Mouse (Mus musculus): Measurements from ENCODE around the gene Gm17349. TPM values are rescaled to one million over a fixed set of nuclear protein-coding genes. Genes with fewer than 3 reads are reported as not detected.
A peak's percentile ranks its signal among the peaks of the same experiment; 100 is the strongest.

Gene Gm17349
- polyA plus RNA-seq, 1 experiment from 2014 or later = not detected

DNA sequence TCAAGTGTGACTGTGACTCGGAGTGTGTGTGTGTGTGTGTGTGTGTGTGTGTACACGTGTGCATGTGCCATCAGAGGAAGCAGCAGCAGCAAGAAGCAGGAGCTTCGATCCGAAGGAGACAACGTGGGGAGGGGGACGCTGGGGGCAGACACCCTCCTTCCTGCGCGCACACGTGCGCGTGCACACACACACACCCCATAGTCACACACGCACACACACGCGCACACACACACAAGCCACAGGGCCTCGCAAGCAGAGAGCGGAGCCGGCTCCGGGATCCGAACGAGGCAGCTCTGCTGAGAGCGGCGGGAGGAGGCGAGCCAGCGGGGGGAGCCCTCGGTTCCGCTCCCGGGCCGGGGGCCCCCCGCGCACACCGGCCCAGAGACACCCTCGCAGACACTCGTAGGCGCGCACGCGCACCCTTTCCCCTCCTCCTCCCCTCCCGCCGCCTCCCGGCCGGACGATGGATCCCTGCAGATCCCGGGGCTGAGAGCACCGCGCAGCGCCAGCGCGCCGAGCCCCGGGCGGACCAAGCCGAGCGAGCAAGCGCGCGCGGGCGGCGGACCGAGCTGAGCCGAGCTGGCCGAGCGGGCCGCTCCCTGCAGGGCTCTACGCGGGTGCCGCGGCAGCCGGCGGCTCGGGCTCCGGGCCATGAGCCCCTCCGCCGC is 35.0 kb downstream of the Gm17349 start, which contains the start of gene Asic1:
TSS of gene Asic1 (plus strand) at position 215 of the 668 bp plus-strand sequence.
- H3K9me3 ChIP-seq (ENCODE audit: control insufficient read depth, low read length) = no peaks in the 10 kb centered on the region
- peak; percentile 66 for DNase-seq (ENCODE audit: low spot score)

DNA sequence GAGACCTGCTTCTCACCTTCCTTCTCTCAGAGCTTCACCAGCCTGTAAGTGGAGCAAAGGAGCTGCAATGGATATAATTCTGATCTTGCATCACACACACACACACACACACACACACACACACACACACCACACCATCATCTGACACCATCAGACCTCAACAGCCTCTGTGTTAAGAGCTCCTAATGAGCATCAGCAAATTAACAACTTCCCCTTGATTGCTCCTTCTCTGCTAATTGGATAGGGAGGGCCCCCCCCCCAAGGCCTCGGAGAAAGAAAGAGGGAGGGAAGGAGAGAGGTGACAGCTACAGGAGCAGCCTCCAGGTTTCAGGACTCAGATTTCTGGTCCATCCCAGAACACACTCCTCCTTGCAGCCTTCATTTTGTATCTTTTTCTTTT is 35.9 kb downstream of the Gm17349 start:
- H3K9ac ChIP-seq (ENCODE audit: low read length) = no peak overlapping the region
- 11% methylated on average over 1 of the region's 1 CpGs for WGBS
- no peak for ATAC-seq (ENCODE audit: insufficient number of reproducible peaks, low FRiP score, low TSS enrichment, low read depth)
- no peaks in the 10 kb centered on the region for H3K36me3 ChIP-seq (ENCODE audit: control insufficient read depth, insufficient read depth, low read length)
- H3K4me2 ChIP-seq (ENCODE audit: low read depth, severe bottlenecking) = no peak overlapping the region
- no peaks in the 10 kb centered on the region for H3K9me3 ChIP-seq (ENCODE audit: control insufficient read depth, low read length)
- no peak overlapping the region for H3K4me3 ChIP-seq (ENCODE audit: low read depth, low read length)
- no peak overlapping the region for H3K27ac ChIP-seq (replicated peaks; ENCODE audit: low read depth, low read length)
- peaks cover 6% of the 10 kb centered on the region for H3K4me1 ChIP-seq (ENCODE audit: control insufficient read depth, insufficient read depth, low read length)
- peaks cover 51% of the 10 kb centered on the region for H3K27me3 ChIP-seq (ENCODE audit: control insufficient read depth, insufficient read depth, low read length)
- DNase-seq (ENCODE audit: low spot score) = no peak

More for the DNA sequence above, 35.0 kb downstream of the Gm17349 start, which contains the start of gene Asic1:
- WGBS = under 1% methylated on average over 52 of the region's 74 CpGs
- ATAC-seq (ENCODE audit: insufficient number of reproducible peaks, low FRiP score, low TSS enrichment, low read depth) = no peak
- peak within 1 kb of the TSS; percentile 51 for H3K4me3 ChIP-seq (ENCODE audit: low read depth, low read length)
- H3K27me3 ChIP-seq (ENCODE audit: control insufficient read depth, insufficient read depth, low read length) = peaks cover 46% of the 10 kb centered on the region
- peak within 1 kb of the TSS; percentile 99 for H3K4me2 ChIP-seq (ENCODE audit: low read depth, severe bottlenecking)
- peak within 1 kb of the TSS; percentile 60 for H3K9ac ChIP-seq (ENCODE audit: low read length)
- H3K36me3 ChIP-seq (ENCODE audit: control insufficient read depth, insufficient read depth, low read length) = no peaks in the 10 kb centered on the region
- H3K4me1 ChIP-seq (ENCODE audit: control insufficient read depth, insufficient read depth, low read length) = no peaks in the 10 kb centered on the region
- no peak within 1 kb of the TSS for H3K27ac ChIP-seq (replicated peaks; ENCODE audit: low read depth, low read length)

DNA sequence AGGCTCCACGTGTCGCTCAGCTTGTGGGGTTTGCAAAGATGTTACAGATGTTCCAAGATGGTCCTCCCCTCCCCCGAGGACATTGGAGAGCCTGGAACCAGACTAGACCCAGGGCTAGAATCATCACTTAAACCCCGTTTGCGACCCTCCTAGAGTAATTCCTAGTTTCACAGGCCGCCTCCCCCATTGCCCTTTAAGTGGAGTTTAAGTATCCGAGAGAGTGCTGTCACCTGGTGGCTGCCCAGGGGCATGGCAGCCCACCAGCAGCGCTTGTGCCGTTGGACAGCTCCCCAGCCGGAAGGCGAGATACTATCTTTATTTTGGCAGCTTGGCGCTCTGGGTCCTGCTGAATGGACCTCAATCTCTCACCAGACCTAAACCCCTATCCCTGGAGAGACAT is 36.4 kb downstream of the Gm17349 start:
- peaks cover 54% of the 10 kb centered on the region for H3K27me3 ChIP-seq (ENCODE audit: control insufficient read depth, insufficient read depth, low read length)
- H3K4me2 ChIP-seq (ENCODE audit: low read depth, severe bottlenecking) = no peak overlapping the region
- no peak overlapping the region for H3K27ac ChIP-seq (replicated peaks; ENCODE audit: low read depth, low read length)
- DNase-seq (ENCODE audit: low spot score) = peak; percentile 83
- no peaks in the 10 kb centered on the region for H3K36me3 ChIP-seq (ENCODE audit: control insufficient read depth, insufficient read depth, low read length)
- H3K4me3 ChIP-seq (ENCODE audit: low read depth, low read length) = no peak overlapping the region
- WGBS = under 1% methylated on average over 12 of the region's 12 CpGs
- no peaks in the 10 kb centered on the region for H3K9me3 ChIP-seq (ENCODE audit: control insufficient read depth, low read length)
- no peak overlapping the region for H3K9ac ChIP-seq (ENCODE audit: low read length)
- H3K4me1 ChIP-seq (ENCODE audit: control insufficient read depth, insufficient read depth, low read length) = peaks cover 11% of the 10 kb centered on the region
- no peak for ATAC-seq (ENCODE audit: insufficient number of reproducible peaks, low FRiP score, low TSS enrichment, low read depth)

DNA sequence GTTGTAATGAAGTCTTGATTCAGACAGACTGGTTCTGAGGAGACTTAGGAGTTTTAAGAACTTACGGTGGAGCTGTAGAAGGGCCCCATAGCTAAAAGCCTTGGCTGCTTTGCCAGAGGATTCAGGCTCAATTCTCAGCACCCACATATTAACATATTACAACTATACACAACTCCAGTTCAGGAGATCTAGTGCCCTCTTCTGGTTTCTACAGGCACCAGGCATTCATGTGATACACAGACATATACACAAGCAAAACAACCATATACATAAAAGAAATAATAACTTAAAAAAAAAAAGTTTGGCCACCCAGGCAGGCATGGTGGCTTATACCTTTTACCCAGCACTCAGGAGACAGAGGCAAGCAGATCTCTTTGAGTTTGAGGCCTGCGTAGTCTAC is 37.7 kb downstream of the Gm17349 start:
- 100% methylated on average over 2 of the region's 2 CpGs for WGBS
- Histone ChIP-seq H3K4me2 (ENCODE audit: low read depth, severe bottlenecking) (no peak overlapping the region), H3K9ac (ENCODE audit: low read length) (no peak overlapping the region), H3K27ac (replicated peaks; ENCODE audit: low read depth, low read length) (no peak overlapping the region), H3K27me3 (ENCODE audit: control insufficient read depth, insufficient read depth, low read length) (peaks cover 54% of the 10 kb centered on the region), H3K36me3 (ENCODE audit: control insufficient read depth, insufficient read depth, low read length) (no peaks in the 10 kb centered on the region), H3K4me3 (ENCODE audit: low read depth, low read length) (no peak overlapping the region), H3K4me1 (ENCODE audit: control insufficient read depth, insufficient read depth, low read length) (peaks cover 11% of the 10 kb centered on the region), H3K9me3 (ENCODE audit: control insufficient read depth, low read length) (no peaks in the 10 kb centered on the region)
- ATAC-seq (ENCODE audit: insufficient number of reproducible peaks, low FRiP score, low TSS enrichment, low read depth) = no peak
- DNase-seq (ENCODE audit: low spot score) = no peak

DNA sequence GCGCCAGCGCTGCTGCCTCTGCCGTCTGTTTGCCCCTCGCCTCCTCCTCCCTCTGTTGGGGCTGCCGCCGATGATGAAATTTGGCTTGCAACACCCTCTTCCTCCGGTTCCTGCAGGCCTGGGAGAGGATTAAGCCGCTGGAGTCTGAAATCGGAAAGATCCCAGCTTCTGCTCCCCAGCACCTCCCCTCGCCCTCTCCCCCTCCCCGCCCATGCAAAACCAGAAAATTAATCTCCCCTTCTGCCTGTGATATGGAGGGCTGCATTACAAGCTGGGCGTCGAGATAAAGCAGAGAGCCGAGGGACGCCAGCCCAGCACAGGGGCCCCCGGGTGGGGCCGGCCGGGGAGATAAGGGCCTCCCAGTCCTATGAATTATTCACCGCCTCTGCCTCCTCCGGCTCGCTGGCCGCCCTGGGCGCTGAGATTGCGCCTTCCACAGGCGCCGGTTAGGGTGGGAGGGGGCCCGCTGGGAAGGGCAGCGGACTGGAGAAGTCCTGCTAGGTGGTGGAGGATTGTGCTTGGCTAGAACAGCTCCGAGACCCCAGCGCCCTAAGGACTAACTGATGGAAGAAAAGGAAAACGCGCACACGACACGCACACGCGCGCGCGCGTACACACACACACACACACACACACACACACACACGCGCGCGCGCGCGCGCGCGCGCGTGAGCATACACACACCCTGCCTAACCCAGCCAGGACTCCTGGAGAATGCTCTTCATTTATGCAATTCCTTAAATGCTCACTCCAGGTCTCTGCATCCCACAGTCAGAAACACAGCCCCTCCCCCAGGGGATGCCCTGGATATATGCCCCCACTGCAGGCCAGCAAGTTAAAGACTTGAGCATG is 40.5 kb downstream of the Gm17349 start:
- ATAC-seq (ENCODE audit: insufficient number of reproducible peaks, low FRiP score, low TSS enrichment, low read depth) (peak; percentile 33; the same call in 1 of the 2 replicates), DNase-seq (ENCODE audit: low spot score) (peak; percentile 64)
- WGBS = under 1% methylated on average over 37 of the region's 52 CpGs
- peaks cover 11% of the 10 kb centered on the region for H3K4me1 ChIP-seq (ENCODE audit: control insufficient read depth, insufficient read depth, low read length)
- H3K27ac ChIP-seq (replicated peaks; ENCODE audit: low read depth, low read length) = no peak overlapping the region
- peak overlapping the region; percentile 39 for H3K4me3 ChIP-seq (ENCODE audit: low read depth, low read length)
- no peaks in the 10 kb centered on the region for H3K36me3 ChIP-seq (ENCODE audit: control insufficient read depth, insufficient read depth, low read length)
- peak overlapping the region; percentile 43; the same call in 1 of the 2 replicates for H3K9ac ChIP-seq (ENCODE audit: low read length)
- H3K9me3 ChIP-seq (ENCODE audit: control insufficient read depth, low read length) = no peaks in the 10 kb centered on the region
- peak overlapping the region; percentile 83 for H3K4me2 ChIP-seq (ENCODE audit: low read depth, severe bottlenecking)
- H3K27me3 ChIP-seq (ENCODE audit: control insufficient read depth, insufficient read depth, low read length) = peaks cover 32% of the 10 kb centered on the region

DNA sequence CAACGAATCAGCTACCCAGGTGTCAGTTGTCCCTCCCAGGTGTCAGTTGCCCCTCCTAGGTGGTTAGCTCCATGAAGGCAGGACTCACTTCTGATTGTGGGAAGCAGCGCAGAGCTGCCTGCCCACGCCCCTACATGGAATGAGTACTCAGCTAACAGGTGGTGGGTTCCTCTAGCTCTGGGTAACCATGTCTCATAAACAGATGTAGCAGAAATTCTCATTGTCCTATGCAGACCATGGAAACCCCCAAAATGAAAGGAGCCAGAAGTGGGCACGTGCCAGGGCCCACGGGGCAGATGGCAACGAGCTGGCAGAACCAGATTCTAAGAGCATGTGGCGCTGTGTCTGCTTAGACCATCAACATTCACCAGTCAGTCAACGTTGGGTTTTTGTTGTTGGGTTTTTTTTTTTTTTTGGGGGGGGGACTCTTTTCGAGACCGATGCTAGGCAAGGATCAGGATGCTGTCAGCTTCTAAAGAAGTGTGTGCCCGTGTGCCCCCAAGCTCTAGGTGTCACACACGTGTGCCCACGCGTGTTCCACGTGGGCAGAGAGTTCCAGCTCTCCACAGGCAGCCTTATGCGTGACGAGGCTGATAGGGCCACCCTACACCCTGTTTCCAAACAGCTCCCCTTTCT is 41.2 kb downstream of the Gm17349 start:
- no peak; the same call in 1 of the 2 replicates for ATAC-seq (ENCODE audit: insufficient number of reproducible peaks, low FRiP score, low TSS enrichment, low read depth)
- H3K36me3 ChIP-seq (ENCODE audit: control insufficient read depth, insufficient read depth, low read length) = no peaks in the 10 kb centered on the region
- H3K9ac ChIP-seq (ENCODE audit: low read length) = peak overlapping the region; percentile 43; the same call in 1 of the 2 replicates
- WGBS = 3% methylated on average over 17 of the region's 17 CpGs
- no peaks in the 10 kb centered on the region for H3K9me3 ChIP-seq (ENCODE audit: control insufficient read depth, low read length)
- peaks cover 11% of the 10 kb centered on the region for H3K4me1 ChIP-seq (ENCODE audit: control insufficient read depth, insufficient read depth, low read length)
- no peak overlapping the region for H3K27ac ChIP-seq (replicated peaks; ENCODE audit: low read depth, low read length)
- peak overlapping the region; percentile 83 for H3K4me2 ChIP-seq (ENCODE audit: low read depth, severe bottlenecking)
- peaks cover 25% of the 10 kb centered on the region for H3K27me3 ChIP-seq (ENCODE audit: control insufficient read depth, insufficient read depth, low read length)
- peak; percentile 41 for DNase-seq (ENCODE audit: low spot score)
- H3K4me3 ChIP-seq (ENCODE audit: low read depth, low read length) = peak overlapping the region; percentile 39

DNA sequence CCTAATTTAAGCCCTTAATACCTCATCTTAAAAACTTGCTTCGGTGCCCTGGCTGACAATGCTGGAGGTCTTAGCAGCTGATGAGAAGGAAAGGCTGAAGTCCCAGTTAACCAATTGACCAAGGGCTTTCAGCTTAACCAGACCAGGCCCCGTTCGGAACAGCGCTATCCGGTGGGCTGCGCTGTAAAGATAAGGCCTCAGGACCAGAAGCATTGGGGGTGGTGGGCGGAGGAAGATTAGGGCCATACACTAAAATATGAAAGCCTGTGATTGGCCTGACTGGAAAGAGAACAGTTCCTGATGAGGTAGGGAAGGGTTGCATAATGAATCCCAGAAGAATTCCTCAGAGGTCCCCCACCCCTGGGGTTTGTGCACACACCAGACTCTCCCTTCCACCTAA is 42.9 kb downstream of the Gm17349 start:
- no peak for DNase-seq (ENCODE audit: low spot score)
- H3K9me3 ChIP-seq (ENCODE audit: control insufficient read depth, low read length) = no peaks in the 10 kb centered on the region
- 30% methylated on average over 7 of the region's 7 CpGs for WGBS
- peaks cover 25% of the 10 kb centered on the region for H3K27me3 ChIP-seq (ENCODE audit: control insufficient read depth, insufficient read depth, low read length)
- H3K9ac ChIP-seq (ENCODE audit: low read length) = no peak overlapping the region
- no peak overlapping the region for H3K27ac ChIP-seq (replicated peaks; ENCODE audit: low read depth, low read length)
- no peak overlapping the region for H3K4me3 ChIP-seq (ENCODE audit: low read depth, low read length)
- no peaks in the 10 kb centered on the region for H3K36me3 ChIP-seq (ENCODE audit: control insufficient read depth, insufficient read depth, low read length)
- peaks cover 11% of the 10 kb centered on the region for H3K4me1 ChIP-seq (ENCODE audit: control insufficient read depth, insufficient read depth, low read length)
- ATAC-seq (ENCODE audit: insufficient number of reproducible peaks, low FRiP score, low TSS enrichment, low read depth) = no peak
- no peak overlapping the region for H3K4me2 ChIP-seq (ENCODE audit: low read depth, severe bottlenecking)

DNA sequence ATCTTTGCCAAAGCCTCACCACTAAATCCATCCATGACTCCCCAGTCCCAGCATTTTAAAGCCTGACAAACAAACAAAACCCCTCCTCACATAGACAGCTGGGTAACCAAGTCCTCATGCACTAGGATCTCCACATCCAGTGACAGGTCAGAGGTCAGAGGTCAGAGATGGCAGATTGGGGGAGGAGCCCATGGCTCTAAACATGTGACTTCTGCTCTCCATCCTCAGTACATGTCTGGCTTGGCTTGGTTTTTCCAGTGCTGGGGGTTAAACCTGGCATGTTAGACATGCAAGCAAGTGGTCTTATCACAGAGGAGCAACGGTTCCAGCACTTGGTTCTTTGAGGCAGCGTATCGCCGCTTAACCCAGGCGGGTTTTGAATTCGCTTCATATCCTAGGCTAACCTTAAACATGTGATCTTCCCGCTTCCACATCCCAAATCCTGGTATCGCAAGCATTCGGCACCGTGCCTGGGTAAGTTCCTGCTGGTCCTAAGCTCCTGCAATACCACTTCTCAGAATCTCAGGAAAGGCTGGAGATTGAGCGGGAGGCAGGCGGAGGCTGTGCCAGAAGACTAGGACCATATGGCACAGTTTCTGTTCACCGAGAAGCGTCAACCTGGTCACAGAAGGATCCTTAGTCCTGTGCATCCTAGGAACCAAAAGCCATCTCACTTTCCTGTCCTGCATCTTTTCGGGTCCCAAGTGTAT is 44.0 kb downstream of the Gm17349 start:
- H3K9ac ChIP-seq (ENCODE audit: low read length) = no peak overlapping the region

More for the DNA sequence above, 44.0 kb downstream of the Gm17349 start:
- H3K4me3 ChIP-seq (ENCODE audit: low read depth, low read length) = no peak overlapping the region
- DNase-seq (ENCODE audit: low spot score) (no peak), ATAC-seq (ENCODE audit: insufficient number of reproducible peaks, low FRiP score, low TSS enrichment, low read depth) (no peak)
- H3K4me1 ChIP-seq (ENCODE audit: control insufficient read depth, insufficient read depth, low read length) = peaks cover 11% of the 10 kb centered on the region
- H3K27me3 ChIP-seq (ENCODE audit: control insufficient read depth, insufficient read depth, low read length) = peaks cover 20% of the 10 kb centered on the region
- WGBS = 93% methylated on average over 15 of the region's 15 CpGs
- no peak overlapping the region for H3K4me2 ChIP-seq (ENCODE audit: low read depth, severe bottlenecking)
- no peaks in the 10 kb centered on the region for H3K9me3 ChIP-seq (ENCODE audit: control insufficient read depth, low read length)
- H3K36me3 ChIP-seq (ENCODE audit: control insufficient read depth, insufficient read depth, low read length) = no peaks in the 10 kb centered on the region
- no peak overlapping the region for H3K27ac ChIP-seq (replicated peaks; ENCODE audit: low read depth, low read length)
